Mouse (Mus musculus) embryonic facial prominence, embryonic 12.5 days (tissue): ENCODE results near the gene Hoxb1. TPM values are rescaled to one million over a fixed set of nuclear protein-coding genes. Genes with fewer than 3 reads are reported as not detected.

Experiments
- ATAC-seq: fragments of 200-750 bp; cut with Nextera tagmentation; 2 replicates; pipeline ENCODE4 v1.8.0; 2017; ENCODE audit not compliant: insufficient number of reproducible peaks, insufficient read depth, low FRiP score, low TSS enrichment
- H3K27ac ChIP-seq: fragments of 300-500 bp; sonication (generic); 2 replicates; pipeline ENCODE4 v1.5.1; 2016; ENCODE audit warnings: mild to moderate bottlenecking
- H3K27me3 ChIP-seq: fragments of 300-500 bp; sonication (generic); 2 replicates; pipeline ENCODE4 v1.6.1; 2016; ENCODE audit warnings: mild to moderate bottlenecking, moderate library complexity
- H3K36me3 ChIP-seq: fragments of 300-500 bp; sonication (generic); 2 replicates; pipeline ENCODE4 v1.6.1; 2016; ENCODE audit warnings: mild to moderate bottlenecking
- H3K4me1 ChIP-seq: fragments of 300-500 bp; sonication (generic); 2 replicates; pipeline ENCODE4 v1.6.1; 2016
- H3K4me2 ChIP-seq: fragments of 300-500 bp; sonication (generic); replicated peaks from 2 replicates; pipeline ENCODE4 v1.6.1; 2016; ENCODE audit warnings: mild to moderate bottlenecking, moderate library complexity
- H3K4me3 ChIP-seq: fragments of 300-500 bp; sonication (generic); 2 replicates; pipeline ENCODE4 v1.5.1; 2016; ENCODE audit warnings: mild to moderate bottlenecking
- H3K9ac ChIP-seq: fragments of 300-500 bp; sonication (generic); 2 replicates; pipeline ENCODE4 v1.6.1; 2016; ENCODE audit warnings: mild to moderate bottlenecking, moderate library complexity
- H3K9me3 ChIP-seq: fragments of 300-500 bp; sonication (generic); 2 replicates; pipeline ENCODE4 v1.6.1; 2016; ENCODE audit warnings: mild to moderate bottlenecking, moderate library complexity
- WGBS: fragments of 180-500 bp; shearing (Covaris S2); methylation state at CpG from one replicate; pipeline ENCODE4 v1.1.7; 2016; 5-methylcytosine and 5-hydroxymethylcytosine counted together
- polyA plus RNA-seq: library from polyadenylated mRNA; unstranded; fragments of >200 nt; fragmentation: Nextera tagmentation; extraction: Ambion mirVana; gene quantifications from 2 replicates; pipeline ENCODE4 v1.2.1, GENCODE M21; 2016

Hoxb1 gene
- polyA plus RNA-seq = 0.08 and 0.18 TPM in 2 replicates

- no peaks in the 10 kb centered on the region for H3K36me3 ChIP-seq
- H3K4me2 ChIP-seq = no peak within 1 kb of the TSS
- H3K4me3 ChIP-seq = no peak within 1 kb of the TSS
- H3K27me3 ChIP-seq = peaks cover 93% of the 10 kb centered on the region
- H3K9me3 ChIP-seq = no peaks in the 10 kb centered on the region
- WGBS = 3% methylated on average over 26 of the region's 26 CpGs
- no peaks in the 10 kb centered on the region for H3K4me1 ChIP-seq
- no peak within 1 kb of the TSS for H3K27ac ChIP-seq
- ATAC-seq = no peak
- no peak within 1 kb of the TSS for H3K9ac ChIP-seq
Observed at GRCm38 (mm10) chr11:96365441-96366091, at the start of gene Hoxb1. Gene Hoxb1 (plus strand): TSS chr11:96365752.

DNA sequence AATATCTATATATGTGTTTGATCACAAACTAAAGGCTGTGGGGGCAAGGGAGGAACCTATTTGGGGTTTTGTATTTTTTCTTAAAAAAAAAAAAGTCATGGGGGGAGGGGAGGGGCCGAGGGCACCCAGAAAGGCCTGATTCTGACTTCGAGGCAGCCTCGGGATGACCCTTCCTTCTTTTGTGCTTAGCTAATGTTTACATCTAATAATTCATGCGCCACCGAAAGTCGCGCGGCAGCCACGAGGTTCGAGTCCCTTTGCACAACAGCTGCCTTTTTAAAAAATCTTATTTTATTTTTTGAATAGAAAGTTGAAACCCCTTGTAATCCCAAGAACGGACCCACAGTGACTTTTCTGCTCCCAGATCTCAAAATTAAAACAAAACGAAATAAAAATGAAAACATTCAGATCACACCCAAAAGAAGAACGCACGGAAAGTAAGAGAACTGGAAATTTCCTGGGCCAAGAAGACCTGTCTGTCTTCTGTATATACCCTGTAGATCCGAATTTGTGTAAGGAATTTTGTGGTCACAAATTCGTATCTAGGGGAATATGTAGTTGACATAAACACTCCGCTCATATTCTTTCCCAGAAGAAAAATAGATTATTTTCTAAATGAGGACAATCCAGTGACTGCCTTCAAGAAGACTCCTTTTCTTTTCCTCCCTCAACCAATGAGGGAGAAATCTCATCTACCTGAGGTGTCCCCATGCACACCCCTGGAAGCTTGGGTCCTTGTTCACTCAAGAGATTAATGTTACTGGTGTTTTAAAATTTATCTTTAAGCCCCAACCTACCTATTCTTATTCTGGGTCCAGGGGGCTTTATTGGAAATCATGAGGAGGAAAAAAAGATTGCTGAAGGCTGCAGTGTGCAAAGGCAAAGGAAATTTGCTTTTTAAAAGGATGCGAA lies 48.6 kb upstream of the Hoxb1 start:
- Histone ChIP-seq H3K27me3 (peaks cover 96% of the 10 kb centered on the region), H3K36me3 (no peaks in the 10 kb centered on the region), H3K4me2 (no peak overlapping the region), H3K27ac (no peak overlapping the region), H3K9ac (no peak overlapping the region), H3K4me3 (no peak overlapping the region), H3K9me3 (no peaks in the 10 kb centered on the region), H3K4me1 (peaks cover 5% of the 10 kb centered on the region; the same call in 1 of the 2 replicates)
- 5% methylated on average over 18 of the region's 18 CpGs for WGBS
- ATAC-seq = no peak

DNA sequence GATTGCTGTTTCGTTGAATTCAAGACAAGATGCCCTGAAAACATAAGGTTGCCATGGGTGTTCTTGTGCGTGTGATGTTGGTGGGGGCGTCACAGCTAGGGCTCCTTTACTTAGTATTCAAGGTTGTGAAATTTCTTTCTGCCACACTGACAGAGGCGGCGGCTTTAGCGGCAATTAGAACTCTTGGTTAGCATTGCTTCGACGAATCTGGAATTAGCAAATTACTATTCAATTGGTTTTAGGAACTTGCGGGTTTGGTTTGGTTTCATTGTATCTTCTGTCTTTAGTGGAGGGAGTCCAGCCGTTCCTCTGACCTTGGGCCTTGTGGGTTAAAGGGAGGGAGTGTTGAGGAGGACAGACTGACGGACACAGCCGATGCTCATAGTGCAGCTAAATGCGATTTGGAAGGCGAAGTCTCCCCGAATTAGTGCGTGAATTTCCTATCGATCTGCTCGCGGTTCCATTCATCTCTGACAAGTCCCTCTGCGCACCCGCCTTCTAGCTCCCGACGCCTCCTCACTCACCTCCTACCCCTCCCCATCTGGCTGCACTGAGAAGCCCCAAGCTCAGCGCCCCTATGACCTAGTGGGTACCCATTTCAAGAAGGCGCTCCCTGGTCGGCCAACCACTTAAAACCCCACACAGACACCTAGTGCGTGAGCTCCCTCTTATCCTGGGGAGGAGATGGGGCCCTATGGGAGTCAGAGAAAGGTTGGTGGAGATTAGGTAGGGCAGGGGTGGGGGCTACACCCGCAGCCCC lies 47.8 kb upstream of the Hoxb1 start, which contains the start of gene Hoxb4:
Hoxb4 (plus strand) TSS at position 660 of the 760 bp plus-strand sequence.
- Histone ChIP-seq H3K4me2 (peak within 1 kb of the TSS; percentile 45), H3K9ac (no peak within 1 kb of the TSS), H3K27ac (no peak within 1 kb of the TSS), H3K36me3 (no peaks in the 10 kb centered on the region), H3K9me3 (no peaks in the 10 kb centered on the region), H3K27me3 (peaks cover 96% of the 10 kb centered on the region), H3K4me3 (peak within 1 kb of the TSS; percentile 31), H3K4me1 (peaks cover 5% of the 10 kb centered on the region; the same call in 1 of the 2 replicates)
- ATAC-seq = no peak
- WGBS = under 1% methylated on average over 28 of the region's 28 CpGs

GRCm38 (mm10) chr11:96318368-96319070 lies 47.0 kb upstream of the Hoxb1 start:
- WGBS = 1% methylated on average over 42 of the region's 45 CpGs
- H3K36me3 ChIP-seq = no peaks in the 10 kb centered on the region

DNA sequence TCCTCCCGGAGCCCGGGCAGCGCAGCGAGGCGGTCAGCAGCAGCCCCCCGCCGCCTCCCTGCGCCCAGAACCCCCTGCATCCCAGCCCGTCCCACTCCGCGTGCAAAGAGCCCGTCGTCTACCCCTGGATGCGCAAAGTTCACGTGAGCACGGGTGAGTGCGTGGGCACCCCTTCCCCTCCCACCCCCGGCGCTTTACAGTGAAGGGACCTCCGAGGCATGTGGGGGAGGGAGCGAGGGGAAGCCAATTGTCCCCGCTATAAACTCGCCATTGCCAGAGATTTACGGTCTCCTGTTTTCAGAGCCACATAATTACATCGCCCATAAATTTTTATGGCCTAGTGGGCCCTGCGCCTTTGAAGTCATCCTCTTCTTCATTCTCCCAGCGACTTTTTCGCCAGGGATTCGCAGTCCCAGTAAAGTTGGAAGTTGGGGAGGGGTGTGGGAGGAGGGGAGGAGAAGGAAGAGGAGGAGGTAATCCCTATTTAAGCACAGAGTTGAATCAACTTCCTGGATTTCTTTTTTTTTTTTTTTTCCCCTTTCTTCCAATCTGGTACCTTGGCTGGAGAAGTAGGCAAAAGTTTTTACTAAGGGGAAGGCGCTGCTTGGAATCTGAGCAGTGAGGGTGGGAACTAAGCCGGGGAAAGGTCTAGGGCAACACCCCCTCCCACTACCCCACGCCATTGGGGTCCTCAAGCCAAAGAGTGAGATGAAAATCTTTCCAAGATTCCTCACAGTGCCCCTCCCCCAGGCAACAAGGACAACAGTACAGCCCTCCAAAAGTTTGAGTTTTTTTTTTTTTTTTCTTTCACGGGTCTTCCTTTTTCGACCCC lies 46.3 kb upstream of the Hoxb1 start:
- Histone ChIP-seq H3K9ac (no peak overlapping the region), H3K4me3 (peak overlapping the region; percentile 31), H3K27me3 (peaks cover 96% of the 10 kb centered on the region), H3K4me1 (peaks cover 5% of the 10 kb centered on the region; the same call in 1 of the 2 replicates), H3K9me3 (no peaks in the 10 kb centered on the region), H3K36me3 (no peaks in the 10 kb centered on the region), H3K4me2 (peak overlapping the region; percentile 45), H3K27ac (no peak overlapping the region)
- no peak for ATAC-seq
- under 1% methylated on average over 34 of the region's 34 CpGs for WGBS

More at GRCm38 (mm10) chr11:96318368-96319070, 47.0 kb upstream of the Hoxb1 start:
- no peak overlapping the region for H3K9ac ChIP-seq
- H3K27ac ChIP-seq = no peak overlapping the region
- H3K4me1 ChIP-seq = peaks cover 5% of the 10 kb centered on the region; the same call in 1 of the 2 replicates
- H3K4me3 ChIP-seq = peak overlapping the region; percentile 31
- ATAC-seq = no peak
- peaks cover 96% of the 10 kb centered on the region for H3K27me3 ChIP-seq
- peak overlapping the region; percentile 45 for H3K4me2 ChIP-seq
- H3K9me3 ChIP-seq = no peaks in the 10 kb centered on the region

DNA sequence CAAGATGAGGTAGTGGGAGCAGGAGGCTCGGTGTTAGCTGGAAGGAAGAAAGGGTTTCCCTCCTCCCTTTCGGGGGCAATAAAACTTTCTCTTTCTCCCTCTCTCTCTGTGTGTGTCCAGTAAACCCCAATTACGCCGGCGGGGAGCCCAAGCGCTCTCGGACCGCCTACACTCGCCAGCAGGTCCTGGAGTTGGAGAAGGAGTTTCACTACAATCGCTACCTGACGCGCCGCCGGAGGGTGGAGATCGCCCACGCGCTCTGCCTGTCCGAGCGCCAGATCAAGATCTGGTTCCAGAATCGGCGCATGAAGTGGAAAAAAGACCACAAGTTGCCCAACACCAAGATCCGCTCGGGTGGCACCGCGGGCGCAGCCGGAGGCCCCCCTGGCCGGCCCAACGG lies 45.6 kb upstream of the Hoxb1 start:
- ATAC-seq = no peak
- Histone ChIP-seq H3K9me3 (no peaks in the 10 kb centered on the region), H3K9ac (no peak overlapping the region), H3K27me3 (peaks cover 98% of the 10 kb centered on the region), H3K36me3 (no peaks in the 10 kb centered on the region), H3K4me1 (peaks cover 5% of the 10 kb centered on the region; the same call in 1 of the 2 replicates), H3K4me3 (no peak overlapping the region), H3K4me2 (no peak overlapping the region), H3K27ac (no peak overlapping the region)
- WGBS = under 1% methylated on average over 29 of the region's 29 CpGs

DNA sequence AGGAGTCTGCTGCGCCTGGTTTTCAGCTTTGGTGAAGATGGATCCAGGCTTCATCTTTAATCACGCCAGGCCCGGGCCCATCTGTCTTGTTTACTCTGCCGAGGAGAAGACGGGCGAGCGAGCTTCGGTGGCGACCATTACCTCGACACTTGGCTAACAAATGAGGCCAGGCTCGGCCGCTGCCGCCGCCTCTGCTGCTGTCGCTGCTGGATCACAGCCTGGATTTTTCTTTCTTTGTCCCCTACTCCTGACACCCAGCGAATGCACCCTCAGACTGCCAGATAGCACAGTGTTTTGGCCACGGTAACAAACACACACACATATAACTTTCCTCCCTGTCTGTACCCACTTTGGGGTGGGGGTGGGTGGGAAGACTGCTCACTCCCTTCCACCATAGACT lies 44.9 kb upstream of the Hoxb1 start:
- under 1% methylated on average over 17 of the region's 17 CpGs for WGBS
- Histone ChIP-seq H3K36me3 (no peaks in the 10 kb centered on the region), H3K4me1 (peaks cover 5% of the 10 kb centered on the region; the same call in 1 of the 2 replicates), H3K27me3 (peaks cover 98% of the 10 kb centered on the region), H3K4me2 (no peak overlapping the region), H3K9me3 (no peaks in the 10 kb centered on the region), H3K27ac (no peak overlapping the region), H3K9ac (no peak overlapping the region), H3K4me3 (no peak overlapping the region)
- ATAC-seq = no peak

DNA sequence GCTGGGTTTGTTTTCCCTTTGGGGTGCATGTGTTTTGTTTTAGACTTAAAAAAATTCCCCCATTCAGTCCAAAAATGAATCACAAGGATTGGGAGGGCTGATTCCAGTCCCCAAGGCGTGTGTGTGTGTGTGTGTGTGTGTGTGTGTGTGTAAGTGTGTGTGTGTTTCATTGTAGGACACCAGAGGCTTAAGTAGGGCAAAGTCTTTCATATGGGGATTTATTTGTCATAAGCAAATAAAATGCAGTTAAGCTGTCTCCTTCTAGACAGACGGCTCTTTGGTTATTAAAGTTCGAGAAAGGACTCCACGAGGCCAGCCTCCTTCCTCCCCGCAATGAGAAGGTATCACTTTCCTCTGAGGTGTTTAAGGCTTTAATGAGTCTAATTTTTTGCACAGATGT lies 43.7 kb upstream of the Hoxb1 start:
- H3K9ac ChIP-seq = no peak overlapping the region
- no peak overlapping the region for H3K4me3 ChIP-seq
- no peak for ATAC-seq
- 4% methylated on average over 5 of the region's 5 CpGs for WGBS
- H3K4me2 ChIP-seq = no peak overlapping the region
- peaks cover 5% of the 10 kb centered on the region; the same call in 1 of the 2 replicates for H3K4me1 ChIP-seq
- no peaks in the 10 kb centered on the region for H3K9me3 ChIP-seq
- no peak overlapping the region for H3K27ac ChIP-seq
- H3K27me3 ChIP-seq = peaks cover 99% of the 10 kb centered on the region
- H3K36me3 ChIP-seq = no peaks in the 10 kb centered on the region

DNA sequence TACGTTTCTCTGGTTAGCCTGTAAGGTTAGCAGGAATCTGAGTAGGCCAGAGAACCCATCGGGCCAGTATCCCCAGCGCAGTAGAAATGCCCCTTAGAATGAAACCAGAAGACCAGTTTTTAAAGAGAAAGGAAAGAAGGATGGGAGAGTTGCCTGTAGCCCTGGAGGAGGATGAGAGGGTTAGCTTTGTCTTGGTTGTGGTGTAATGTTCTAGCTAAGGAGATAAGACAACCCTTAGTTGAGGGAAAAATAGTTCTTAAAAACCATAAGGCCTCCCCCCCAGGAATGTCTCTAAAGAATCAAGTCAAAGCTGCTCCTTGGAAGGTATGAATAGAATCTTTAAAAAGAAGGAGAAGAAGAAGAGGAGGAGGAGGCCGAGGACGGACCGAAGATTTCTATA lies 42.8 kb upstream of the Hoxb1 start:
- no peak for ATAC-seq
- Histone ChIP-seq H3K9me3 (no peaks in the 10 kb centered on the region), H3K27ac (no peak overlapping the region), H3K4me1 (peaks cover 5% of the 10 kb centered on the region; the same call in 1 of the 2 replicates), H3K27me3 (peaks cover 100% of the 10 kb centered on the region), H3K4me3 (no peak overlapping the region), H3K4me2 (no peak overlapping the region), H3K36me3 (no peaks in the 10 kb centered on the region), H3K9ac (no peak overlapping the region)
- 4% methylated on average over 6 of the region's 6 CpGs for WGBS

DNA sequence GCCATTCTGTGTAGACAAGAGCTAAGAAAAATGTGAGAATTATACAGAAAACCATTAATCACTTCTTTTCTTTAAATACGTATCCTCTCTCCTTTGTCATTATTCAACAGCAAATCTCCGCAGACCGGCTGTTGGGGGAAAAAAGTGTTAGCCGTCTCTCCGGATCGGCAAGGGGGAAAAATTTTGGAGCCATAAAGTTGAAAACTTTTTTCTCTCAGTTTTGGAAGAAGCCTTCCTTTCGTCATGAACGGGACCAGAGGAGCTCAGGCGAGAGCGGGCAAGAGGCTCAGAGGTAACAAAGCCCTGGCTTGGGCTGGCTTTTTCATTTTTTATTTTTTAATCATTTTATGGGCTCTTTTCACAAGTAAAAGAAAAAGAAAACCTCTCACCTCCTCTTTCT lies 42.4 kb upstream of the Hoxb1 start, which contains the start of gene Hoxb3:
Hoxb3 (plus strand) TSS at position 173 of the 400 bp plus-strand sequence.
- ATAC-seq = no peak
- Histone ChIP-seq H3K4me3 (peak within 1 kb of the TSS; percentile 1; the same call in 1 of the 2 replicates), H3K4me2 (no peak within 1 kb of the TSS), H3K27me3 (peaks cover 100% of the 10 kb centered on the region), H3K9me3 (no peaks in the 10 kb centered on the region), H3K9ac (no peak within 1 kb of the TSS), H3K36me3 (no peaks in the 10 kb centered on the region), H3K4me1 (peaks cover 5% of the 10 kb centered on the region; the same call in 1 of the 2 replicates), H3K27ac (no peak within 1 kb of the TSS)
- WGBS = 2% methylated on average over 10 of the region's 10 CpGs
